Mouse (Mus musculus) stomach, postnatal 0 days (tissue): ENCODE measurements at regions not wholly inside any gene's neighbourhood (a gene's known extent, or its start where the extent isn't known, plus 50 kb on each side); places are given as distances from the start of the nearest gene placed in this dataset.

Source experiments
- ATAC-seq: fragments of 200-750 bp; cut with Nextera tagmentation; 2 replicates; pipeline ENCODE4 v1.8.0; 2017; ENCODE audit not compliant: low FRiP score, low TSS enrichment
- DNase-seq: peaks from one replicate; pipeline ENCODE4 v3.0.0-alpha.2; 2016; ENCODE audit warnings: low spot score
- H3K27ac ChIP-seq: fragments of 300-500 bp; sonication (generic); replicated peaks from 2 replicates; pipeline ENCODE4 v1.5.1; 2014; ENCODE audit warnings: mild to moderate bottlenecking, control low read depth
- H3K27me3 ChIP-seq: fragments of 300-500 bp; sonication (generic); 2 replicates; pipeline ENCODE4 v1.6.1; 2014; ENCODE audit warnings: low read length; ENCODE audit not compliant: control insufficient read depth, insufficient read depth
- H3K36me3 ChIP-seq: fragments of 300-500 bp; sonication (generic); 2 replicates; pipeline ENCODE4 v1.6.1; 2014; ENCODE audit warnings: low read length, mixed read lengths; ENCODE audit not compliant: control insufficient read depth, insufficient read depth
- H3K4me1 ChIP-seq: fragments of 300-500 bp; sonication (generic); replicated peaks from 2 replicates; pipeline ENCODE4 v1.6.1; 2014; ENCODE audit warnings: antibody characterized with exemption; ENCODE audit not compliant: control insufficient read depth, insufficient read depth
- H3K4me2 ChIP-seq: fragments of 300-500 bp; sonication (generic); replicated peaks from 2 replicates; pipeline ENCODE4 v1.6.1; 2014; ENCODE audit warnings: low read depth, mild to moderate bottlenecking, control low read depth, moderate library complexity
- H3K4me3 ChIP-seq: fragments of 300-500 bp; sonication (generic); 2 replicates; pipeline ENCODE4 v1.5.1; 2014; ENCODE audit warnings: low read depth, low read length, control low read depth
- H3K9ac ChIP-seq: fragments of 300-500 bp; sonication (generic); 2 replicates; pipeline ENCODE4 v1.6.1; 2014; ENCODE audit warnings: mild to moderate bottlenecking, low read length, control low read depth, mixed read lengths
- H3K9me3 ChIP-seq: fragments of 300-500 bp; sonication (generic); 2 replicates; pipeline ENCODE4 v1.6.1; 2016; ENCODE audit warnings: low read length; ENCODE audit not compliant: control insufficient read depth
- CTCF ChIP-seq: IDR thresholded peaks from 2 replicates; pipeline ENCODE4 v1.5.1; 2016; ENCODE audit warnings: antibody characterized with exemption, low read depth, mild to moderate bottlenecking, moderate library complexity
- EP300 ChIP-seq: optimal IDR thresholded peaks from 2 replicates; pipeline ENCODE3; 2016; ENCODE audit warnings: antibody characterized with exemption
- WGBS: fragments of 180-500 bp; shearing (Covaris S2); extraction: QIAGEN DNeasy Blood & Tissue Kit; methylation state at CpG from one replicate; pipeline ENCODE4 v1.1.7; 2014; 5-methylcytosine and 5-hydroxymethylcytosine counted together

GRCm38 (mm10) chr8:35275972-35276371 is 489.6 kb upstream of the Gm19410 start:
- ATAC-seq: no peak
- 78% methylated on average over 8 of the region's 8 CpGs for WGBS
- Histone ChIP-seq H3K9me3 (no peaks in the 10 kb centered on the region), H3K36me3 (no peaks in the 10 kb centered on the region), H3K27ac (no peak overlapping the region), H3K4me3 (no peak overlapping the region), H3K4me2 (no peak overlapping the region), H3K4me1 (no peaks in the 10 kb centered on the region), H3K9ac (no peak overlapping the region), H3K27me3 (no peaks in the 10 kb centered on the region)
- no peak for DNase-seq
- TF ChIP-seq EP300 (no peak), CTCF (no peak)

- DNase-seq (no peak), ATAC-seq (no peak)
- Histone ChIP-seq H3K9ac (no peak overlapping the region), H3K4me1 (no peaks in the 10 kb centered on the region), H3K27me3 (no peaks in the 10 kb centered on the region), H3K36me3 (no peaks in the 10 kb centered on the region), H3K4me3 (no peak overlapping the region), H3K4me2 (no peak overlapping the region), H3K27ac (no peak overlapping the region), H3K9me3 (no peaks in the 10 kb centered on the region)
- TF ChIP-seq CTCF (no peak), EP300 (no peak)
- 84% methylated on average over 7 of the region's 7 CpGs for WGBS
Measured at GRCm38 (mm10) chr8:35276460-35276859, 489.1 kb upstream of the Gm19410 start.

GRCm38 (mm10) chr8:35278946-35279345 is 486.6 kb upstream of the Gm19410 start:
- Histone ChIP-seq H3K9ac (no peak overlapping the region), H3K27ac (no peak overlapping the region), H3K4me1 (no peaks in the 10 kb centered on the region), H3K4me2 (no peak overlapping the region), H3K9me3 (no peaks in the 10 kb centered on the region), H3K27me3 (no peaks in the 10 kb centered on the region), H3K36me3 (no peaks in the 10 kb centered on the region), H3K4me3 (no peak overlapping the region)
- TF ChIP-seq EP300 (no peak), CTCF (no peak)
- ATAC-seq (no peak), DNase-seq (no peak)
- WGBS: 96% methylated on average over 8 of the region's 8 CpGs

DNA sequence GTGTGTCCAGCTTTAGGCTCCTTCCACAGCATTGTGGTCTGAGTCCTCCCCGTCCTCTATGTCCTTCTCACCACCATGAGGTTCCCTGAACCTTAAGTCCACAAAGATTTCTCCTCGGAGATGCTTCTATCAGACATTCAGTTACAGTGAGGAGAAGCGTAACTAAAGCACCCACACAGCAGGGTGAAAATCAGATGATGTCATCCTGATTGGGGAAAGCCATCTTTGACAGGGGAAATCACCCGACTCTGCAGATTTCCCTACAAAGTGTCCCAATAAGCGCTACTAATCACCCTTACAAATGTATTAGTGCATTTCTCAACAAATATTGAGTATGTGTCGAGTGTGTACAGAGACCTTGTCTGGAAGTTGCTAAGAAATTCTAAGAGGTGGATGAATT is 484.8 kb upstream of the Gm19410 start:
- Histone ChIP-seq H3K4me3 (no peak overlapping the region), H3K9ac (no peak overlapping the region), H3K4me2 (no peak overlapping the region), H3K4me1 (no peaks in the 10 kb centered on the region), H3K27ac (no peak overlapping the region), H3K9me3 (no peaks in the 10 kb centered on the region), H3K27me3 (no peaks in the 10 kb centered on the region), H3K36me3 (no peaks in the 10 kb centered on the region)
- ATAC-seq: no peak
- 91% methylated on average over 6 of the region's 6 CpGs for WGBS
- TF ChIP-seq EP300 (no peak), CTCF (no peak)
- DNase-seq: no peak

DNA sequence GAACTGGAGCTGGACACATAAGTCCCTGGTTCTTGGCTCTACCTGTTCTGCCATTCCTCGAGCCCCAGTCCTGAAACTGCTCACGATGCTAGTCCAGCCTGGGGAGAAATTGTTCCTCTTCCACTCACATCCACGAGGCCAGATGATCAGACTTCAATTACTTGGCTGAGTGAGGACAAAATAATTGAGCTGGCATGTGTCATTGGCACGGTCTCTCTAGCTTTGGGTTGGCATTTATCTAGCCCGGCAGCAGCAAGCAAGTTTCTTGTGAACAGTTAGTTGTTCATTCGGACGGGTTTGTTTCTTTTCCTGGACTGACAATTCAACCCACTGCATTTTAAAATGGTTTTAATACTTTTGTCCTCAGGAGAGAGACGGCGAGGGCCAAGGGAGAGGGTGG is 482.2 kb upstream of the Gm19410 start:
- DNase-seq: no peak
- TF ChIP-seq CTCF: no peak
- no peak for TF ChIP-seq EP300
- Histone ChIP-seq H3K4me2 (no peak overlapping the region), H3K27ac (no peak overlapping the region), H3K9me3 (no peaks in the 10 kb centered on the region), H3K9ac (no peak overlapping the region), H3K36me3 (no peaks in the 10 kb centered on the region), H3K4me1 (no peaks in the 10 kb centered on the region), H3K27me3 (no peaks in the 10 kb centered on the region), H3K4me3 (no peak overlapping the region)
- WGBS: 93% methylated on average over 9 of the region's 9 CpGs
- no peak for ATAC-seq

DNA sequence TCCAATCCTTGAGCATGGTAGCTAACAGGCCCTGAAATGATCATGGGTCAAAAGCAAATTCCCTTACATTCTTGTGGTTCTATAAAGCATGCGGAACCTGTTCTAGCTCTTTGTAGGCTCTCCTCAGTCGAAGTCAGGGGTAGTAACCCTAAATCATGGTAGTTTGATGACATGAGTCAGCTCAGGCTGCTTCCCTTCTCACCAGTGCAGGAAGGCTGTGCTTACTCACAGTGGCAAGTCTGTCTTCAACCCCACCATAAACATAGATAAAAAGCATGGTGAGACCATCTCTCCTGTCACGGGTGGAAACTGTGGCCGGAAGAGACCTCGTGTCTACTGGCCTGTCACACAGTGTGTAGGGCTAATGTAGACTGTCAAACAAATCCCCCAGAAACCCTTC is 476.6 kb upstream of the Gm19410 start:
- peak; percentile 14; the same call in 1 of the 2 replicates for ATAC-seq

More for the DNA sequence above, 476.6 kb upstream of the Gm19410 start:
- Histone ChIP-seq H3K27me3 (no peaks in the 10 kb centered on the region), H3K4me2 (no peak overlapping the region), H3K36me3 (no peaks in the 10 kb centered on the region), H3K9ac (no peak overlapping the region), H3K27ac (peak overlapping the region; percentile 37; the same call in 1 of the 2 replicates), H3K9me3 (no peaks in the 10 kb centered on the region), H3K4me3 (no peak overlapping the region), H3K4me1 (no peaks in the 10 kb centered on the region)
- WGBS: 68% methylated on average over 5 of the region's 5 CpGs
- no peak for TF ChIP-seq CTCF
- no peak for TF ChIP-seq EP300
- no peak for DNase-seq
